Mouse (Mus musculus) urinary bladder, postnatal 10 days (tissue): ENCODE measurements around the gene Mbd3.

Experiments used
- DNase-seq: peaks from one replicate; pipeline ENCODE4 v3.0.0; 2022; ENCODE audit warnings: low spot score

The Mbd3 gene

DNA sequence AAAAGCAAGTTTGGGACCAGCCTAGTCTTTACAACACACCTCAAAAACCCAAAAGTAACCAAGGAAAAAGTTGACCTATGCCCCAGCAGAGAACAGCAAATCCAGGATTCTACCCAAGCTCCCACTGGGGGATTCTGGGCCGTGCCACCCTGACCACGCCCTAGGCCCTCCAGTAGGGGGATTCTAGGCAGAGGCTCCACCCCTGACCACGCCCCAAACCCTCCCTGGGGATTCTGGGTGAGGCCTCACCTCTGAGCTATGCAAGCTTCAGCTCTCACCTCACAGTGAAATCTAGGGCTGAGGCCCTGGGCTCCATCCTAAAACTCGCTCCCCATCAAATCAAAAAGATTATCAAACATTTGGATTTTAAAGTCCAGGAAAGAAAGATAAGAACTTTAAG is 24.2 kb upstream of the Mbd3 start:
- DNase-seq, result no peak

DNA sequence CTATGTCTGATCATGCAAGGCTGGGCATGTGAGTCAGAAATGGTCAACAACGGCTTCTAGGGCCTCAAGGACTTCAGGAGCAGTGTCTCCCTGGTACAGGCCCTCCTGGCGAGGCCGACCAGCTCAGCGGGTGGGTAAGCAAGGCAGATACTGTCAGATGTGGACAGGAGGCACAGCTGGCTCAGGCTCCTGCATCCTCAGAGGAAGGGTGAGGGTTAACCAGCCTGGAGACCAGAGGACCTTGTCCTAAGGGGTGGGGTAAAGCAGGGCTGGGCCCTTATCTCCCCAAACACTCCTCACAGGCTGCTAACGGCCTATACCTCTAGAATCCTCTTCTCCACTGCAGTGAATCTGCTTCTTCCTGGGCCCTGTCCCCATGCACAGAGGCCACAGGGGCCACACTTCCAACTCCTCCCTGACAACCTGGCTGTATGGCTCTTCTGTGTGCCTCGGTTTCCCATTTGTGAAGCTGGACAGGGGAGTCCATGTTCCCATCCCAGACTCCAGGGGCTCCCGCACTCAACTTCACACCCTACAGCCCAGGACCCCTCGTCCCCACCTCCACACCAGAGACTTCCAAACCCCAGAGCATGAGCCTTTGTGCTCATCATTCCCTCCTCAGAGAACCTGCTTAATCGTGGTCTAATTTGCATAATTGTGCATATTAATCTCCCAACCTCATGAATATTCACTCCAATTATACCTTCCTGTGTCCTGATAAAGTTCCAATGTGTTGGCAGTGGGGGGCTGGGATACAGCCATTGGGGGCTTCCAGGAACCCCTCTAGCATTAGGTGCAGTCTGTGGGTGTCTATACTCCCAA is 22.5 kb upstream of the Mbd3 start:
- DNase-seq, result no peak

DNA sequence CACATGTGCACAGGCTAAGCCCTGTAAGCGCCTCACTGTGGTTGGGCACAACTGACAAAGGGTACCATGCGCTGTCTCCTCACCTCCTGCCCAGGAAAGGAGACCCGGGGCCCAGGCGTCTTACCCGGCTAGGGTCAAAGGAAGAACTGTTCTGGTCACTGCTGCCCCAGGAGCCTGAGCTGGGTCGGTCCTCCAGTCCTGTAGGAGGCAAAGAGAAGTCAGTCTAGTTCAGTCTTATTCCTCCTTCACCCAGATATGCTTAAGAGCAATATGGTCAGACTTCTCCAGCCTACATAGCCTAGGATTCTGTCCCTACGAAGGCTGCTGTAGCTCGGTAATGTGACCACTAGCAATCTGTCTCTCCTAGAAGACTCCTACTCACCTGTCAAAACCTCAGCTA is 21.9 kb upstream of the Mbd3 start:
- DNase-seq, result no peak

DNA sequence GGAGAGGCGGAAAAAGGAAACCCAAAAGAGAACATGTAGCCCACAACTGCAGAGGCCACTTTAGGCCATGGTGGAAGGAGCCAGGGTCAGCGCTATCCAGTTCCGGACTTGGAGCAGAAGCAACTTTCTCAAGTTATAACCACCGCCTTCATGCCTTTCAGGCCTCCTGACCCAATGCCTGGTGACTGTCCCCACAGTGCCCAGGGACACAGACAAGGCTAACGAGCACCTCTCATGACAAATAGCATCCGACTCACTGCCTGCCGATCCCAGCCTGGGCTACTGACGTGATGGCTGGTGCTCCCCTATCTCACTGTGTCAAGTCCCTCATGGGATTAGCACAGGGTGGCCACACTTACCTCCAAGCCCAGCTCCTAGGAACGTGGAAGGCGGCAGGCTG is 21.4 kb upstream of the Mbd3 start:
- DNase-seq, result no peak

DNA sequence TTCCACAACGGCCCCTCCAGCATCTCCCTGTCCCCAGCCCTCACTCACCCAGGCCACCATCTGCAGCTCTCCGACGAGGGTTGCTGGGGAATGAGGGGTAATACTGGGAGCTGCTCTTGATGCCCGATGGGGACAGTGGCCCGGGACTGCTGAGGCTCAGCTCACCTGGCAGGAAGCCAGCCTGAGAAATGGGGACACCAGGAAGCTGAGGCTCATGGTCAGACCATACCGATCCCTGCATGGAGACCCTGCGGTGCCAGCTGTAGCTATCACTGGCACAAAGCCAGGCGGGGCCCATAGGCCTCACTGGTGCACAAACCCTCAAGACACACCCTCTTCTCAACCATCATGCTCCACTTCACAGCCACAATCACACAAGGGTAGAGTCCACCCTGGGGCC is 20.1 kb upstream of the Mbd3 start:
- no peak for DNase-seq

DNA sequence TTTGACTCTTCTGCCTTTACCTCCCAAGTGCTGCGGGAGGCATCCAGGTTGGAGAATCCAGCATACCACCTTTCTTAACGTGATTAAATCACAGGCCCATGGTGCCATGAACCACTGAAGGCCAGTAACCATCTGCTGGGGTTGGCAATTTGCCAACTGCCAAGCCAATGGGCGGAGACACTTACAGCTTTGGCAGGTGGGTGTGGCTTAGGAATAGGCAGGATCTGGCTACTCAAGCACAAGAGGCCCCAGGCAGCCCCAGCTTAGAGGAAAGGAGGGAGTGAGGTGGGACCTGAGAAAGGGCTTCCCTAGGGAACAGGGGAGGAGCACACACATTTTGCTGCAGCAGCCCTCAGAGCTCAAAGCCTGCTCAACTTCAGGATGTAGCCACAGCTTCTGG is 19.0 kb upstream of the Mbd3 start:
- no peak for DNase-seq

DNA sequence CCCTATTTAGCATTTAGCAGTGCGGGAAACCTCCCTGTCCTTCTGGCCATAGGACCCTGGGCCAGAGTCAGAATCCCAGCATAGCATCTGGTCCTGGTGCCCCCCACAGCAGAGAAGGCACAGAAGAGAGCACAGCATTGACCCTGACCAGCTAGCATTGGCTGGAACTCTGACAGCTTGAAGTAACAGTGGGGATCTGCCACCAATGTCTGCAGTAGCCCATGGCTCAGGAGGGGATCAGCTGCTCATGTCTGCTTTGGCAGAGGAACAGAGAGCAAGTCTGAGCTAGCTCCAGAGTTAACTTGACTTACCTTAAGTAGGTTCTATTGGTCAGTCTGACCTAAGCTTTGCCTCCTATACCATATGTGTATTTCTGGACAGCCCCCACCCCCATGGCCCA is 18.5 kb upstream of the Mbd3 start:
- no peak for DNase-seq

DNA sequence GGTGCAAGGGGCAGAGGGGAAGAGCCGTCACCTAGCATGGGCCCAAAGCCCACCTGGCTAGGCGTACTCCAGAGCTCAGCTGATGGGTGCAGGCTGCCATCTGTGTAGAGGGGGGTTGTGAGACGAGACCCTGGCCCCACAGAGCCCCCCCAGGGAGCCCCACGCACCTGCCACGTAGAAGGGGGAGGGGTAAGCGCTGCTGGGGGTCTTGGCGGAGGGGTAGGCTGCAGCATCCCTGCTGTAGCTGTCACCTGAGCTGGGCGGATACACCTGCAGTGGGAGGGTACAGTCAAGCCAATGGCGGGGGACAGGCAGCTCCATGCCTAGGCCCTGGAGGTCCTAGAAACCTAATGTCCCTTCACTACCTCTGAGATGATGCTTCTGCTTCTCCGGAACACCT is 18.0 kb upstream of the Mbd3 start:
- no peak for DNase-seq

DNA sequence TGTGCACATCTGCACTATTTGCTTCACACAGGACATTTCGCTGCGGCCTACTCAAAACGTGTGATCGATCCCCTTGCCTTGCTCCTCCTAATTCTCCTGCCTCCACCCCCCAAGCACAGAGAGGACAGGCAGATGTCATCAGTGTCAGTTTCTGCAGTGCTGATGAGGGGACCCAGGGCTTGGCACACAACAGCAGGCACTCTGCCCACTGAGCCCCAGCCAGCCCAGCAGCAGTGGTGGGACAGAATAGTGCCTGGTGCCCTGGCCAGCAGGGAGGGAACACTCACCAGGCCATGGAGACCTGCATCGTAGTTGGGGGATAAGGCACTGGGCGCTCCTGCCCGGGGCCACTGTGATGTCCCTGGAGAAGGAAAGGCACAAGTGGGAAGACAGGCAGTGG is 16.2 kb upstream of the Mbd3 start:
- DNase-seq, result no peak

DNA sequence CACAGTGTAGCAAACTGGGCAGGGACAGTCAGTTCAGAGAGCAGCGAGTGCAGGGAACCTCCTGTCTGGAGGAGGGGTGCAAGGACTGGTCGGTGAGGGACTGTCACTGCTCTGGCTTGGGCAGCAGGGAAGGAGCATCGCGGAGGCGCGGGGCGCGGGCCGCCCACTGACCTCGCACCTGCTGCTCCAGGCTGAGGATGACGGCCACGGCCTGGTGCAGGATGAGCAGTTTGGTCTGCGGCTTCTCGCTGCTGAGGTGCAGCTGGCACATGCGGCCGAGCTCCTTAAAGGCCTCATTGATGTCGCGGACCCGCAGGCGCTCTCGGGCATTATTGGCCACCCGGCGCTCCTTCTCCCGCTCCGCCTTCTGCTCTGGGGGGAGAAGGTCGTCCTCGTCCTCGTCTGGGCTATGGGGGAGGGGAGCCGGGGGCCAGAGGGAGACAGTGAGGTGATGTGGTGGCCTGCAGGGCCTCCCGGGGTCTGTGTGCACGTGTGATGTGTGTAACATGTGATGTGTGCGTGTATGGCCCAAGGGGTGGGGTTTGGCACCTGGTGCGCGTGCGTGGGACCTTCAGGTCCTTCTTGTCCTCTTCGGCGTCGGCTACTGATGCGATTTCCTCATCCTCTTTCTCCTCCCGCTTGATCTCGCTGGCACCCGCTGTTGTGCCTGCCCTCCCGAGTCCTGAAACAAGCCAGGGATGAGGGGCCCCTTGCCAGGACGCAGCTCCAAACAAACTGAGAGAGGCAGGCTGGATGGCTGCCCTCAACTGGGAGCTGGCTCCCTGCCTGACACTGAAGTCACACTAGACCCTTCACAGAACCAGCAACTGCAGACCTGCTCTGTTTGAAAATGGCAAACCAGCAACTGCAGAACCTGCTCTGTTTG is 13.5 kb upstream of the Mbd3 start:
- no peak for DNase-seq

DNA sequence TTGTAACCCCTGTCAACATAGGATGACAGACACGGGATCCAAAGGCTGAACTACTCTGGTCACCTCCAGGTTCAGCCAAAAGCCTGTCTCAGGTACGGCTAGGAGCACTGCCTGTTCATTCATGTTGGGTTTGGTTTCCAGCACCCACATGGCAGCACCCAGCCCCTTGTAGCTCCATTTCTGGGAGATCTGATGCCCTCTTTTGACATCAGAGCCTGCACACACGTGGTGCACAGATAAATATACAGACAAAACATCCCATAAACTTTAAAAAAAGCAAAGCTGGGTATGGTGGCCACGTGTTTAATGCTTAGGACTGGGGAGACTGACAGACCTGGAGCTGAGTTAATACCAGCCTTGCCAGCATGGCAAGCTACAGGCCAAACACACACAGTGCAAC is 8.6 kb upstream of the Mbd3 start:
- DNase-seq, result no peak

DNA sequence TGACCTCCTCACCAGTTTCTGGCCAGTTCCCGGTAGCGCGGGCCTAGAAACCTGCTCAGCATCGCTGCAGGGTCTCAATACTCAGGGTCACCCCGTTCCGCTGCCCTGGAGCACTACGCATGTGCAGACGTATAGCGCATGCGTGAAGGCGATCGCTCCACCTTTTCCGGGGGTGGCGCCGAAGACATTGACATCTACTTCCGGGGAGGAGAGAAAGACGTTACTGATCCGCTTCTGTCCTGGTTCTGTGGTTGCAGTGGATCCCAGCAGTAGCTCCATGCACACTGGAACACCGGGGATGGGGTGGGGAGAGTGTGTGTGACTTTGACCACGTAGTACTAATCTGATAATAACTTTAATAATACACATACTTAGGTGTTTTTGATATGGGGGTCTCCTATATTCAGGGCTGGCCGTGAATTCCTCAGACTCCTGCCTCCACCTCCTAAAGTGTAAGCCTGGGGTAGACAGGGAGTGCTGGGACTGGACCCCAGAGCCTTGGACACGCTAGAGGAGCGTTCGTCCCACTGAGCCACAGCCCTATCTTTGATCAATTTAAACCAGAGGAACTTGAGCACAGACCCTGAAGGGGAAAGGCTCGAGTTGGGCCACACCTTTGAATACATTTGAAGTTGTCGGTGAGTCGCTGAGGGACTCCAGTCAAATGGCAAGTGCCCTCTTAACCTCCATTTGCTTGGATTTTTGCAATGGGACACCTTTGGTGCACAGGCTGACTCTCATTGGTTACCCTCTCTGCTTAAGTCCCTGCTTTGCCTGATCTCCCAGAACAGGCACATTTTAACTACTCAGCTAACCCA is 7.5 kb upstream of the Mbd3 start, which contains the start of gene Uqcr11:
TSS of gene Uqcr11 (minus strand) at position 147 of the 818 bp plus-strand sequence.
- peak; percentile 74 for DNase-seq

DNA sequence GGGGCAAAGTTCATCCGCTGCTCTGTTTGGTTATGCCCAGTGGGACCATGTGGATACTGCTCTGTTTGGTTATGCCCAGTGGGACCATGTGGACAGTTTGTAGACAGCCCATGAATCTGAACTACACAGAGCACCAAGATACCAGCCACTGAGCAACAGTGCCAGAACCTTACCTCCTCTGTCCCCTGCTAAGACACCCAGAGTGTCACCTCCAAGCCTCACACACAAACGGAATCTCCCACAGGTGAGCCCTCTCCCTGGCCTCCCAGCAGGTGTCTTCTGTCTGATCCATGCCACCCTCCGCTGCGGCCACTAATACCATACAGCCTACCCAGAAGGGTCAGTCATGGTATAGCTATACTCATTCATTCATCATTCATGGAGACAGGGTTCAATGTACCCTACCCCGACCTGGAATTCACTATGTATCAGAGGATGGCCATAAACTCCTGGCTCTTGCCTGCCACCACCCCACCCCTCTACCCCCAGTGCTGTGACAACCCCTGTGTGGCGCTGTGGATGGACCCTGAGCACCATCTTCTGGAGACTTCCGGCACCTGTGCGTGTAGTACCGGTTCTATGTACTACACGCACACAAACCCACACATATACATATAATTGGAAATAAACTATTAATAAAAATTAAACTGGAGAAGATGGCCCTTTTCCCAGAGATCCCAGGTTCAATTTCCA is 6.3 kb upstream of the Mbd3 start:
- no peak for DNase-seq

DNA sequence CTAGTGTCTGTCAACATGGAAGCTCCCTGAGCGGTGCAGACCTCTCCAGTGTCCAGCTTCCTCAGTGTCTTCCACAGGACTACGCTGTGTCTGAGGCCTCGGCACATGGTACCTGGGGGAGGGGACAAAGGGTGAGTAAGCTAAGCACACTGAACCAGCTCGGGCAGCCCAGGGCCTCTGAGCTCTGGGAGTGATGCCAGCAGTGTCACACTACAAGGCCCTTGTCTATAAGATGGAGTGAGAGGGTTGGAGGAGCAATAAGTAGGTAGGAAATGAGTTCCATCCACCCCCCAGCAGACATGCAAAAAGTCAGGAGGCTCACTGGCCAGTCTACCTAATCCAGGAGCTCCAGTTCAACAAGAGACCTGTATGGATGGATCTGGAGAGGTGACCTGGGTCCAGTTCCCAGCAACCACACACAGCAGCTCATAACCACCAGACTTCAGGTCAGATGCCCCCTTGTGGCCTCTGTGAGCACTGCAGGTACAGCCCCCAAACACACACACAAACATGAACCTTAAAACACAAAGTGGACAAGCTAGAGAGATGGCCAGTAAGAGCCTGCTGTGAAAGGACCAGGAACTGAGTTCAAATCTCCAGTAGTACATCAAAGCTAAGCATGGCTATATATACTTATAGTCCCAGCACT is 3.8 kb upstream of the Mbd3 start:
- DNase-seq, result no peak

DNA sequence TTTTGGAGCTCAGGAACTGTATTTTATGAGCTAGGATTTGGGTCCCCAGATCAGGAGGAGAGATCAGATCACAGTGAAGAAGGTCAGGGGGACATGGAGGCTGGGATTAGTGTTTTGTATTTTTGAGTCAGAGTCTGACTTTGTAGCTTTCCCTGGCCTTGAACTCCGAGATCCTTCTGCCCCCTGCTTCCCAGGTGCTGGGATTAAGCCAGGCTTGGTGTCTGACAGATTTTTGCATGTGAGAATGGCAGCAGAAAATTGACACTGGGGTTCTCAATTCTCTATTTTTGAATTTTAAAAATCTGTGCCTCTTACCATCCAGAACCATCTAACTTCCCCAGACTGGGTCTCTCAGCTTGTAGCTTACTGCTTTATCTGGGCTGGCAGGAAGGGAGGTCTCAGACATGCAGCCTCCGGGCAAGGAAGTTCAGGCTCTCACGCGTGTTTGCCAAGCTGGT is 1.4 kb upstream of the Mbd3 start:
- DNase-seq, result no peak

DNA sequence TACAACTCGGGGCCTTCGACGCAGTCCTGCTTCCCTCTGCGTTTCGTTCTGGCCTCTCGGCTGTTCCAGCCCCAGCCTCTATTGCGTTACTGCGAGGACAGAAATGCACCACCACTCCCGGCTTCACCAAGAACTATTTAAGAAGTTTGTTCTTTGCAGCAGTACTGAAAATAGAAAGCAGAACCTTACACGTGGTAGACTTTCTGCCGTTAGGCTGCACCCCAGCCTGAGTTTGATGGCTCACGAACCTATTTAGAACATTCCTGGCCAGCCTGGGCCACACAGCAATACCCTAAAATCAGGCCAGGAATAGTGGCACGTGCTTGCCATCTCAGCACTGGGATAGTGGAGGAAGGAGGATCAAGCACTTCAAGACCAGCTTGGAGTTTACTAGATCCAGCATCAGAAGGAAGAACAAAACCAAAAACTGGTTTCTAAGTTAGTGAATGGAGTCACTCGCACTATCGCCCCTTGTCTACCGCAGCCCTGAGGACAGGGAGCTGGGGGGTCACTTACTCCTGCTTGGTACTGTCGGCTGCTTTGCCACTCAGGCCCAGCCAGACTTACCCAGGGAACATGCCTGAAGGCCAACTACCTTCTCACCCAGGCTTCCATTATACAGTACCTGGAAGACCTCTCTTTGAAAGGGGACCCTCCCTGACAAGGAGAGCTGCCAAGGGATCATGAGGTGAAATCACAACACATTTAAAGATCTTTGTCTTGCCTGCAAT is 788 bp upstream of the Mbd3 start:
- no peak for DNase-seq

DNA sequence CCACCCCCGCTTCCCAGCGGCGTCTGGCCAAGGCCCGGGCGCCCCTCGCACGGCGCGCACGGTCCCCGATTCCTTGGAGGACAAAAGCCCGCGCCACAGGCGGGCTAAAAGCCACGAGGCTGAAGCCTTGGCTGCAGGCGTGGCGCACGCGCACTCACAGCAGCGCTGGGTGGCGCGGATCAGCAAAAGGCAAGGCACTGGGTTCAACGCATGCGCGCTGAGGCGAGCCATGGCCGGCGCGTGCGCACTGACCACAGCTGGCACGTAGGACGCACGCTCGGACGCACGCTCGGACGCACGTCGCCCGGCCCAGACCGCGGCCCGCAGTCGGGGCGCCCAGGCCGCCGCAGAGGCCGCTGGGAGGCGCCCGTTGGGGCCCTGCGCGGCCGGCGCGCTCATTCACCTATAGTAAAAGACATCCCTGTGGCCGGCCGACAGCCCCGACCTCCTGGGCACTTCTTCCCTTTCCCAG is 595 bp downstream of the Mbd3 start:
- DNase-seq, result peak; percentile 91

DNA sequence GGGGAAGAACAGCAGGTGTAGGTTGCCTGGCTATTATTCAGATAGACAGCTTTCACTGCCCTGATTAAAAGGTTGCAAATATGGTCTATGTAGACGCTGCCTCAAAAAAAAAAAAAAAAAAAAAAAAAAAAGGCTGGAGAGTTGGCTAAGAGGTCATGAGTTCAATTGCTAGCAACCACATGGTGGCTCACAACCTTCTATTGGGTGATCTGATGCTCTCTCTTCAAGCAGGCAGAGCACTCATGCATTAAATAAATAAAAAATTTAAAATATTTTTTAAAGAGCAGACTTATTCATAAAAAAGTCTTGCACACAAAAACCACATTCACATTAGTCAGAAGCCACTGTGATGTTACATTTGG is 1.2 kb downstream of the Mbd3 start:
- DNase-seq, result no peak

DNA sequence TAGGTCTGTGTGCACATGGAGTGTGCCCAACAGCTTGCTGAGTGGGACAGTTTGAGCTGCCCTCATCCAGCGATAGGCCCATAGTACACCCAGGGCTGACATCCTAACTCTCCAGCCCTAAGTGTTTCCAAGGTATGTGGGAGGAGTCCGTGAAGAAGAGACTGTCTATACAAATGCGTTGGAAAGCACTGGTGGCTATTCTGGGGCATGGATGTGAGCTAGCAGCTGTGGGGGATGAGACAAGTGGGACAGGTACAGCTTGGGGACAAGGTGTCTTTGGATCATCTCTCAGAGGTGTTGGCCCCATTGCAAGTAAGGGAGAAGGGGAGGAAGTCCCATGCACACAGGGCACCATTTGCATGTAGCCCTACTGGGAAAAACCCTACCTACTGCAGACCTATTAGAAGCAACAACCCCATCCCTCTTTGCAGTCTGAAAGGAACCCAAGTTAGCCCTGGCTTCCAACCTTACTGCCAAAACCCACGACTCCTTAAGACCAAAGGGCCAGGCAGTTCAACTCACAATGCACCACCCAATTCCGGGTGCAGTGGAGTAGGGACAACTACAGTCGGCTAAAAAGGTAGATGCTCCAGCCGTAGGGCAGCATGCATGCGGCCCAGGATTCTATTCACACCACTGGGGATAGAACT is 1.7 kb downstream of the Mbd3 start:
- no peak for DNase-seq
